Mouse (Mus musculus) brain, embryonic 14.5 days (tissue): Measurements from ENCODE around the gene Kcmf1.

Experiments used
- CTCF ChIP-seq: fragments of 200-500 bp; IDR thresholded peaks from 2 replicates; pipeline ENCODE4 v1.5.1; 2012; ENCODE audit warnings: inconsistent platforms, mild to moderate bottlenecking, moderate library complexity, borderline replicate concordance; ENCODE audit not compliant: insufficient read depth, insufficient read length; ENCODE audit errors: extremely low read depth
- POLR2A ChIP-seq: fragments of 200-500 bp; IDR thresholded peaks from 2 replicates; pipeline ENCODE4 v1.6.1; 2012; ENCODE audit warnings: mild to moderate bottlenecking, inconsistent platforms, borderline replicate concordance; ENCODE audit not compliant: poor library complexity, insufficient read depth, insufficient read length, severe bottlenecking; ENCODE audit errors: extremely low read depth

- TF ChIP-seq POLR2A (no peak), CTCF (no peak)
Measured at GRCm38 (mm10) chr6:72852180-72852579, 47.6 kb downstream of the Kcmf1 start.
